Mouse (Mus musculus) embryonic facial prominence, embryonic 10.5 days (tissue): Measurements from ENCODE around the gene Dtnbp1. TPM values are rescaled to one million over a fixed set of nuclear protein-coding genes. Genes with fewer than 3 reads are reported as not detected.

Source experiments
- DNase-seq: peaks from one replicate; pipeline ENCODE4 v3.0.0-alpha.2; 2017; ENCODE audit warnings: low spot score
- H3K27ac ChIP-seq: fragments of 300-500 bp; sonication (generic); replicated peaks from 2 replicates; pipeline ENCODE4 v1.5.1; 2016; ENCODE audit warnings: mild to moderate bottlenecking
- H3K27me3 ChIP-seq: fragments of 300-500 bp; sonication (generic); replicated peaks from 2 replicates; pipeline ENCODE4 v1.6.1; 2016; ENCODE audit warnings: low read depth, mild to moderate bottlenecking; ENCODE audit not compliant: poor library complexity, severe bottlenecking
- H3K36me3 ChIP-seq: fragments of 300-500 bp; sonication (generic); replicated peaks from 2 replicates; pipeline ENCODE4 v1.6.1; 2016; ENCODE audit warnings: mild to moderate bottlenecking, moderate library complexity
- H3K4me1 ChIP-seq: fragments of 300-500 bp; sonication (generic); 2 replicates; pipeline ENCODE4 v1.6.1; 2016
- H3K4me3 ChIP-seq: fragments of 300-500 bp; sonication (generic); 2 replicates; pipeline ENCODE4 v1.5.1; 2016; ENCODE audit warnings: mild to moderate bottlenecking, moderate library complexity
- H3K9me3 ChIP-seq: fragments of 300-500 bp; sonication (generic); 2 replicates; pipeline ENCODE4 v1.6.1; 2016; ENCODE audit warnings: mild to moderate bottlenecking
- WGBS: fragments of 180-500 bp; shearing (Covaris S2); methylation state at CpG from one replicate; pipeline ENCODE4 v1.1.7; 2016; 5-methylcytosine and 5-hydroxymethylcytosine counted together
- polyA plus RNA-seq: library from polyadenylated mRNA; unstranded; fragments of >200 nt; fragmentation: Nextera tagmentation; extraction: Ambion mirVana; gene quantifications from 2 replicates; pipeline ENCODE4 v1.2.1, GENCODE M21; 2016

The Dtnbp1 gene
- polyA plus RNA-seq, 1 experiment from 2014 or later, result 86.3 TPM

- WGBS, result 91% methylated on average over 12 of the region's 12 CpGs
- Histone ChIP-seq H3K36me3 (peaks cover 21% of the 10 kb centered on the region), H3K27me3 (no peaks in the 10 kb centered on the region), H3K9me3 (no peaks in the 10 kb centered on the region), H3K27ac (no peak overlapping the region), H3K4me3 (no peak overlapping the region), H3K4me1 (peaks cover 33% of the 10 kb centered on the region)
- no peak for DNase-seq
These were observed 2.7 kb downstream of the Dtnbp1 start for GRCm38 (mm10) chr13:44999211-44999610.

- 87% methylated on average over 5 of the region's 5 CpGs for WGBS
- Histone ChIP-seq H3K36me3 (peaks cover 36% of the 10 kb centered on the region), H3K27me3 (no peaks in the 10 kb centered on the region), H3K4me1 (peaks cover 17% of the 10 kb centered on the region; the same call in 1 of the 2 replicates), H3K4me3 (no peak overlapping the region), H3K9me3 (no peaks in the 10 kb centered on the region), H3K27ac (no peak overlapping the region)
- no peak for DNase-seq
These were observed 5.6 kb downstream of the Dtnbp1 start for GRCm38 (mm10) chr13:44996339-44996738.

GRCm38 (mm10) chr13:44992550-44993205, 9.3 kb downstream of the Dtnbp1 start:
- Histone ChIP-seq H3K4me1 (no peaks in the 10 kb centered on the region), H3K4me3 (no peak overlapping the region), H3K27me3 (no peaks in the 10 kb centered on the region), H3K9me3 (no peaks in the 10 kb centered on the region), H3K36me3 (peaks cover 57% of the 10 kb centered on the region), H3K27ac (no peak overlapping the region)
- WGBS, result 95% methylated on average over 10 of the region's 10 CpGs
- DNase-seq, result no peak

- 89% methylated on average over 4 of the region's 4 CpGs for WGBS
- H3K27ac ChIP-seq, result no peak overlapping the region
- H3K36me3 ChIP-seq, result peaks cover 55% of the 10 kb centered on the region
- no peaks in the 10 kb centered on the region for H3K4me1 ChIP-seq
- no peaks in the 10 kb centered on the region for H3K9me3 ChIP-seq
- H3K4me3 ChIP-seq, result no peak overlapping the region
- DNase-seq, result no peak
- no peaks in the 10 kb centered on the region for H3K27me3 ChIP-seq
These were observed 10.0 kb downstream of the Dtnbp1 start for GRCm38 (mm10) chr13:44991936-44992335.

- DNase-seq, result no peak
These were observed 11.8 kb downstream of the Dtnbp1 start for GRCm38 (mm10) chr13:44990073-44990682.

GRCm38 (mm10) chr13:44986352-44986751, 15.6 kb downstream of the Dtnbp1 start:
- 79% methylated on average over 2 of the region's 2 CpGs for WGBS

More at GRCm38 (mm10) chr13:44990073-44990682, 11.8 kb downstream of the Dtnbp1 start:
- H3K4me1 ChIP-seq, result peaks cover 8% of the 10 kb centered on the region
- H3K27me3 ChIP-seq, result no peaks in the 10 kb centered on the region
- H3K36me3 ChIP-seq, result peaks cover 59% of the 10 kb centered on the region
- no peak overlapping the region for H3K27ac ChIP-seq
- WGBS, result 91% methylated on average over 7 of the region's 7 CpGs
- H3K9me3 ChIP-seq, result no peaks in the 10 kb centered on the region
- H3K4me3 ChIP-seq, result no peak overlapping the region

GRCm38 (mm10) chr13:44985321-44985720, 16.6 kb downstream of the Dtnbp1 start:
- Histone ChIP-seq H3K36me3 (peaks cover 66% of the 10 kb centered on the region), H3K4me3 (no peak overlapping the region), H3K27ac (no peak overlapping the region), H3K9me3 (no peaks in the 10 kb centered on the region), H3K27me3 (no peaks in the 10 kb centered on the region), H3K4me1 (peaks cover 8% of the 10 kb centered on the region)
- no peak for DNase-seq
- WGBS, result 54% methylated on average over 2 of the region's 2 CpGs

More at GRCm38 (mm10) chr13:44986352-44986751, 15.6 kb downstream of the Dtnbp1 start:
- no peaks in the 10 kb centered on the region for H3K9me3 ChIP-seq
- H3K36me3 ChIP-seq, result peaks cover 68% of the 10 kb centered on the region
- H3K27me3 ChIP-seq, result no peaks in the 10 kb centered on the region
- H3K27ac ChIP-seq, result no peak overlapping the region
- H3K4me3 ChIP-seq, result no peak overlapping the region
- peaks cover 8% of the 10 kb centered on the region for H3K4me1 ChIP-seq
- no peak for DNase-seq

- Histone ChIP-seq H3K4me1 (peaks cover 8% of the 10 kb centered on the region), H3K27me3 (no peaks in the 10 kb centered on the region), H3K27ac (no peak overlapping the region), H3K36me3 (peaks cover 54% of the 10 kb centered on the region), H3K4me3 (no peak overlapping the region), H3K9me3 (no peaks in the 10 kb centered on the region)
- WGBS, result 85% methylated on average over 5 of the region's 5 CpGs
- no peak for DNase-seq
These were observed 18.1 kb downstream of the Dtnbp1 start for GRCm38 (mm10) chr13:44983635-44984401.

- H3K27me3 ChIP-seq, result no peaks in the 10 kb centered on the region
- DNase-seq, result no peak
- no peak overlapping the region for H3K27ac ChIP-seq
- H3K36me3 ChIP-seq, result peaks cover 44% of the 10 kb centered on the region
- H3K4me1 ChIP-seq, result peaks cover 8% of the 10 kb centered on the region
- no peak overlapping the region for H3K4me3 ChIP-seq
- no peaks in the 10 kb centered on the region for H3K9me3 ChIP-seq
- 82% methylated on average over 7 of the region's 7 CpGs for WGBS
These were observed 19.1 kb downstream of the Dtnbp1 start for GRCm38 (mm10) chr13:44982799-44983198.

GRCm38 (mm10) chr13:44979433-44979832, 22.5 kb downstream of the Dtnbp1 start:
- Histone ChIP-seq H3K27ac (no peak overlapping the region), H3K36me3 (peaks cover 40% of the 10 kb centered on the region), H3K27me3 (no peaks in the 10 kb centered on the region), H3K4me3 (no peak overlapping the region), H3K4me1 (0 out of 2 replicates have a peak, but pooled peaks cover 3% of the 10 kb centered on the region), H3K9me3 (no peaks in the 10 kb centered on the region)
- WGBS, result 91% methylated on average over 7 of the region's 7 CpGs
- DNase-seq, result no peak

GRCm38 (mm10) chr13:44977483-44978141, 24.3 kb downstream of the Dtnbp1 start:
- peaks cover 11% of the 10 kb centered on the region; the same call in 1 of the 2 replicates for H3K4me1 ChIP-seq
- H3K4me3 ChIP-seq, result no peak overlapping the region
- WGBS, result 80% methylated on average over 2 of the region's 2 CpGs
- peaks cover 38% of the 10 kb centered on the region for H3K36me3 ChIP-seq
- H3K27me3 ChIP-seq, result no peaks in the 10 kb centered on the region
- DNase-seq, result no peak
- no peaks in the 10 kb centered on the region for H3K9me3 ChIP-seq
- H3K27ac ChIP-seq, result no peak overlapping the region

GRCm38 (mm10) chr13:44977059-44977458, 24.9 kb downstream of the Dtnbp1 start:
- Histone ChIP-seq H3K27me3 (no peaks in the 10 kb centered on the region), H3K27ac (no peak overlapping the region), H3K9me3 (no peaks in the 10 kb centered on the region), H3K4me1 (peaks cover 15% of the 10 kb centered on the region; the same call in 1 of the 2 replicates), H3K4me3 (no peak overlapping the region), H3K36me3 (peaks cover 37% of the 10 kb centered on the region)
- 69% methylated on average over 2 of the region's 2 CpGs for WGBS
- no peak for DNase-seq
